Mouse (Mus musculus) intestine, postnatal 0 days (tissue): Measurements from ENCODE around the gene Fbxl18. TPM values are rescaled to one million over a fixed set of nuclear protein-coding genes. Genes with fewer than 3 reads are reported as not detected.

Experiments used
- ATAC-seq: fragments of 200-750 bp; cut with Nextera tagmentation; 2 replicates; pipeline ENCODE4 v1.8.0; 2017; ENCODE audit warnings: mild to moderate bottlenecking, moderate TSS enrichment, moderate library complexity
- H3K27ac ChIP-seq: fragments of 300-500 bp; sonication (generic); 2 replicates; pipeline ENCODE4 v1.5.1; 2014; ENCODE audit warnings: mild to moderate bottlenecking, low read depth, low read length, moderate library complexity
- H3K27me3 ChIP-seq: fragments of 300-500 bp; sonication (generic); replicated peaks from 2 replicates; pipeline ENCODE4 v1.6.1; 2014; ENCODE audit warnings: low read length, mixed read lengths; ENCODE audit not compliant: control insufficient read depth, insufficient read depth
- H3K36me3 ChIP-seq: fragments of 300-500 bp; sonication (generic); 2 replicates; pipeline ENCODE4 v1.6.1; 2014; ENCODE audit warnings: mild to moderate bottlenecking, moderate library complexity; ENCODE audit not compliant: control insufficient read depth, insufficient read depth
- H3K4me1 ChIP-seq: fragments of 300-500 bp; sonication (generic); replicated peaks from 2 replicates; pipeline ENCODE4 v1.6.1; 2014; ENCODE audit warnings: antibody characterized with exemption, low read length, mixed read lengths; ENCODE audit not compliant: control insufficient read depth, insufficient read depth
- H3K4me2 ChIP-seq: fragments of 300-500 bp; sonication (generic); replicated peaks from 2 replicates; pipeline ENCODE4 v1.6.1; 2014; ENCODE audit warnings: low read depth, mild to moderate bottlenecking, moderate library complexity
- H3K4me3 ChIP-seq: fragments of 300-500 bp; sonication (generic); 2 replicates; pipeline ENCODE4 v1.5.1; 2014; ENCODE audit warnings: low read depth, low read length
- H3K9ac ChIP-seq: fragments of 300-500 bp; sonication (generic); 2 replicates; pipeline ENCODE4 v1.6.1; 2014; ENCODE audit warnings: mild to moderate bottlenecking, low read depth, low read length
- H3K9me3 ChIP-seq: fragments of 300-500 bp; sonication (generic); 2 replicates; pipeline ENCODE4 v1.6.1; 2016; ENCODE audit warnings: mixed run types; ENCODE audit not compliant: control insufficient read depth
- CTCF ChIP-seq: sonication (generic); IDR thresholded peaks from 2 replicates; pipeline ENCODE4 v1.5.1; 2016; ENCODE audit warnings: low read depth, mild to moderate bottlenecking, control low read depth, antibody characterized with exemption, moderate library complexity
- WGBS: fragments of 180-500 bp; shearing (Covaris S2); extraction: QIAGEN DNeasy Blood & Tissue Kit; methylation state at CpG from one replicate; pipeline ENCODE4 v1.1.7; 2014; 5-methylcytosine and 5-hydroxymethylcytosine counted together
- polyA plus RNA-seq: library from polyadenylated mRNA; unstranded; fragments of >200 nt; fragmentation: Nextera tagmentation; extraction: Ambion mirVana; gene quantifications from 2 replicates; pipeline ENCODE4 v1.2.1, GENCODE M21; 2015

Gene Fbxl18
- polyA plus RNA-seq, 1 experiment from 2014 or later, result 5.6 TPM

DNA sequence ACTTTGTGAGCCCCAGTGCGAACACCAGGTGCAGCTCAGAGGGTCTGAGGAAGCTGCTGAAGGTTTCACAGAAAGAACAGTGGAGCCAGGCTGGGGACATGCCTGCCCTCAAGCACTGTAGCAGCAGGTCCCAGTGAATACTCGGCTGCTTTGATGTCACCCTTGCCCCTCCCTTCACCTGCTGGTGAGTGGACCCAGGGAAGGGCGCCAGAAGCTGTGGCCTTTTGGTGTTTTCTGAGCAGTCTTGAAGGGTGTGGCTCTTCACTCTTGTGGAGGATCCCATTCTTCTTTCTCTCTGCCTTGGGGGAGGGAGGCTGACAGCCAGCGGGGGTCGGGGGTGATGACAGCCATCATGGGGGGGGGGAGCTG, 43.6 kb downstream of the Fbxl18 start:
- Histone ChIP-seq H3K4me1 (0 out of 2 replicates have a peak, but pooled peaks cover 4% of the 10 kb centered on the region), H3K36me3 (no peaks in the 10 kb centered on the region), H3K4me2 (no peak overlapping the region), H3K9me3 (0 out of 2 replicates have a peak, but pooled peaks cover 2% of the 10 kb centered on the region), H3K27ac (no peak overlapping the region), H3K27me3 (no peaks in the 10 kb centered on the region), H3K4me3 (no peak overlapping the region), H3K9ac (no peak overlapping the region)
- WGBS, result 46% methylated on average over 5 of the region's 5 CpGs
- TF ChIP-seq CTCF, result no peak
- ATAC-seq, result no peak

DNA sequence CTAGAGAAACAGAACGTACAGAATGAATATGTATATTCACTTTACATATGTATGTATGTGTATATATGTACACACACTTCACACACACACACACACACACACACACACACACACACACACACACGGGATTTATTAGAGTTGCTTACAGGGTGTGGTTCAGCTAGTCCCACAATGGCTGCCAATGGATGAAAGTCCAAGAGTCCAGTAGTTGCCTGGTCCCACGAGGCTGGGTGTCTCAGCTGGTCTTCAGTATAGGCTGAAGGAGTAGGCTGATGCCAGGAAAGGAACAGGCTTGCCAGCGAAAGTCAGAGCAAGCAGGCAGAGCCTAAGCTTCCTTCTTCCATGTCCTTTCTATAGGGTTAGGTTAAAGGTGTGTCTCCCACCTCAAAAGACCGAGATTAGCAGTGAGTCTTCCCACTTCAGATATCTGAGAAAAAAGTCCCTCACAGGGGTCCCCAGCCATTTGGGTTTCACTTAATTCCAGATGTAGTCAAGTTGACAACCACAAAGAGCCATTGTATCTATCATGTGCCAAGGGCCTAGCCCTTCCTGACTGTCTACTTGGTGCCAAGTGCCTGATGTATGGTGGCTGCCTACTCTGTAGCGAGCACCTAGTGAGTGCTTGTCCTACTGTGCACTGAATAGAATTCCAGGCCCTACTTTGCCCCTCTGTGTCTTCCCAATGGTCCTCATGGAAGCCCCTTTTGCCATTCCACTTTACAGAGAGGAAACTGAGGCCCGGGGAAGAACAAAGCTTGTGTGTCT, 44.1 kb downstream of the Fbxl18 start:
- no peak overlapping the region for H3K4me2 ChIP-seq
- 0 out of 2 replicates have a peak, but pooled peaks cover 4% of the 10 kb centered on the region for H3K4me1 ChIP-seq
- TF ChIP-seq CTCF, result no peak
- H3K27me3 ChIP-seq, result no peaks in the 10 kb centered on the region
- WGBS, result 67% methylated on average over 7 of the region's 7 CpGs
- no peaks in the 10 kb centered on the region for H3K36me3 ChIP-seq
- peak; percentile 76 for ATAC-seq
- H3K9ac ChIP-seq, result no peak overlapping the region
- no peaks in the 10 kb centered on the region for H3K9me3 ChIP-seq
- no peak overlapping the region for H3K27ac ChIP-seq
- no peak overlapping the region for H3K4me3 ChIP-seq

- ATAC-seq, result no peak
- 79% methylated on average over 9 of the region's 9 CpGs for WGBS
- H3K4me1 ChIP-seq, result 0 out of 2 replicates have a peak, but pooled peaks cover 4% of the 10 kb centered on the region
- no peak overlapping the region for H3K27ac ChIP-seq
- no peaks in the 10 kb centered on the region for H3K9me3 ChIP-seq
- H3K4me3 ChIP-seq, result no peak overlapping the region
- no peaks in the 10 kb centered on the region for H3K27me3 ChIP-seq
- no peak overlapping the region for H3K9ac ChIP-seq
- no peak overlapping the region for H3K4me2 ChIP-seq
- no peaks in the 10 kb centered on the region for H3K36me3 ChIP-seq
- no peak for TF ChIP-seq CTCF
These were observed 44.7 kb downstream of the Fbxl18 start for GRCm38 (mm10) chr5:142850476-142850875.

GRCm38 (mm10) chr5:142848911-142849310, 46.3 kb downstream of the Fbxl18 start:
- no peak for ATAC-seq
- no peak overlapping the region for H3K4me3 ChIP-seq
- H3K27me3 ChIP-seq, result no peaks in the 10 kb centered on the region
- no peak for TF ChIP-seq CTCF
- no peak overlapping the region for H3K4me2 ChIP-seq
- no peak overlapping the region for H3K9ac ChIP-seq
- no peak overlapping the region for H3K27ac ChIP-seq
- no peaks in the 10 kb centered on the region for H3K9me3 ChIP-seq
- WGBS, result 93% methylated on average over 7 of the region's 7 CpGs
- no peaks in the 10 kb centered on the region for H3K36me3 ChIP-seq
- H3K4me1 ChIP-seq, result 0 out of 2 replicates have a peak, but pooled peaks cover 4% of the 10 kb centered on the region

DNA sequence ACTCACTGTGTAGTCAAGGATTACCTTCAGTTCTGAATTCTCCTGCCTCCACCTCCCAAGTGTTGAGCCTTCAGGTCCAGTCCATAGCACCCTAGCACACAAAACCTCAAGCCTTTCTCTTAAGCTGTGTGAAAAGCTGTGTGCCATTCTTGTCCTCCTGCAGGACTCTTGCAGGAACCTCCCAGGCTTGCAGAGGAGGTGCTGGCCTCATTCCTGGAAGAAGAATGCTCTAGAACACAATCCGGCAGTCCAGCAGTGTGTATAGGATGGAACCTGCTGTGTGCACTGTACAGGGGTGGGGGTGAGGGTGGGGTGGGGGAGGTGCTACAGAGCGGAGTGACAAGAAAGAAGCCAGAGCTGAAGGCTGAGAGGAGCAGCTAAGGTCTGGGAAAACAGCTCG, 47.1 kb downstream of the Fbxl18 start:
- Histone ChIP-seq H3K27me3 (no peaks in the 10 kb centered on the region), H3K9me3 (no peaks in the 10 kb centered on the region), H3K4me1 (0 out of 2 replicates have a peak, but pooled peaks cover 4% of the 10 kb centered on the region), H3K4me2 (no peak overlapping the region), H3K4me3 (no peak overlapping the region), H3K36me3 (no peaks in the 10 kb centered on the region), H3K27ac (no peak overlapping the region), H3K9ac (no peak overlapping the region)
- no peak for TF ChIP-seq CTCF
- ATAC-seq, result no peak
- WGBS, result 54% methylated on average over 3 of the region's 3 CpGs

GRCm38 (mm10) chr5:142844467-142844866, 50.8 kb downstream of the Fbxl18 start:
- H3K4me2 ChIP-seq, result no peak overlapping the region
- H3K4me1 ChIP-seq, result no peaks in the 10 kb centered on the region
- 64% methylated on average over 8 of the region's 8 CpGs for WGBS
- ATAC-seq, result no peak
- H3K9me3 ChIP-seq, result no peaks in the 10 kb centered on the region
- no peak overlapping the region for H3K9ac ChIP-seq
- TF ChIP-seq CTCF, result peak; percentile 70
- H3K27ac ChIP-seq, result no peak overlapping the region
- H3K4me3 ChIP-seq, result no peak overlapping the region
- H3K27me3 ChIP-seq, result no peaks in the 10 kb centered on the region
- no peaks in the 10 kb centered on the region for H3K36me3 ChIP-seq
